Mouse (Mus musculus): Measurements from ENCODE around the gene Nkain2. TPM values are rescaled to one million over a fixed set of nuclear protein-coding genes. Genes with fewer than 3 reads are reported as not detected.

Nkain2 gene
- polyA plus RNA-seq, 1 experiment from 2014 or later = 0.51 TPM

- Histone ChIP-seq H3K4me2 (replicated peaks) (no peak overlapping the region), H3K9me3 (no peaks in the 10 kb centered on the region), H3K27ac (no peak overlapping the region), H3K9ac (no peak overlapping the region), H3K27me3 (no peaks in the 10 kb centered on the region), H3K4me1 (no peaks in the 10 kb centered on the region), H3K36me3 (no peaks in the 10 kb centered on the region), H3K4me3 (no peak overlapping the region)
- ATAC-seq (ENCODE audit: low FRiP score, low read depth) = no peak
- WGBS = 56% methylated on average over 3 of the region's 3 CpGs
Measured at GRCm38 (mm10) chr10:32301024-32301597, 589.2 kb downstream of the Nkain2 start.

DNA sequence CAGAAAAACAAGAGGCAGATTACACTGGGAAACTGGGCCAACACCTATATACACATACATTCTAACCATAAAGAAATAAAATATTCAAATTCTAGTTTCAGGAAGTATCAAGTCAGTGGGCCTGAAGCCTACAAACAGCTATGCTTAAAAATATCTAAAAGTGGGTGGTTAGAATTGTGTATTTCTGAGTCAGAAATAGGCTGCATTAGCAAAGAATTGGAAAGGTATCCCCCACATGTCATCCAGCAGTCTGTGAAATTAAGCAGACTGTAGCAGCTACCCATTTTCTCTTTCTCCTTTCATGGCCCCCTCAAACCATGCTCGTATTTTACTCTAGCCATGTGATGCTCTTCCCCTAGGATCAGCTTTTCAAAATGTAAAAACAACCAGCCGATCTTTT, 599.8 kb downstream of the Nkain2 start:
- Histone ChIP-seq H3K9me3 (no peaks in the 10 kb centered on the region), H3K4me3 (no peak overlapping the region), H3K9ac (no peak overlapping the region), H3K4me1 (no peaks in the 10 kb centered on the region), H3K27ac (no peak overlapping the region), H3K27me3 (no peaks in the 10 kb centered on the region), H3K4me2 (replicated peaks) (no peak overlapping the region), H3K36me3 (no peaks in the 10 kb centered on the region)
- ATAC-seq (ENCODE audit: low FRiP score, low read depth) = no peak
- 66% methylated on average over 2 of the region's 2 CpGs for WGBS

DNA sequence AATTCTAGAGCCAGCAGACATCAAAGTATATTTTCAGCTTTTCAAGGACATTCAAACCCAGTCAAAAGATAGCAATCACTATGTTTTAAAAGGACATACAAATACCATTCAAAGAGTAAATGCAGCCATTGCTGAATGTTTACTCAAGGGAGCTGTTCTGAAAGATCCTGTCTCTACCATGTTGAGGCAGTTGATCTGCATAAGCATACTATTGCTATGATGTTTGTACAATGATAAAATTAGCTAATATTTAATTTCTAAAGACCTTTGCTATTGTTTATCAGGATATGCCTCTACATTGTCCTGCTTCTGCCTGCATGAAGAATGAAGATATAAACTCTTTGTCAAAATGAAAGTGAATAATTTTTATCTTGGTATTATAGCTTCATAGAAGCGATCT, 606.6 kb downstream of the Nkain2 start:
- no peak overlapping the region for H3K27ac ChIP-seq
- H3K9ac ChIP-seq = no peak overlapping the region
- no peak overlapping the region for H3K4me3 ChIP-seq
- ATAC-seq (ENCODE audit: low FRiP score, low read depth) = no peak
- no peaks in the 10 kb centered on the region for H3K27me3 ChIP-seq
- no peaks in the 10 kb centered on the region for H3K9me3 ChIP-seq
- no peaks in the 10 kb centered on the region for H3K4me1 ChIP-seq
- H3K36me3 ChIP-seq = no peaks in the 10 kb centered on the region
- 87% methylated on average over 1 of the region's 1 CpGs for WGBS
- H3K4me2 ChIP-seq (replicated peaks) = no peak overlapping the region

- H3K36me3 ChIP-seq = no peaks in the 10 kb centered on the region
- no peaks in the 10 kb centered on the region for H3K4me1 ChIP-seq
- H3K9ac ChIP-seq = no peak overlapping the region
- no peaks in the 10 kb centered on the region for H3K27me3 ChIP-seq
- no peak overlapping the region for H3K27ac ChIP-seq
- WGBS = 53% methylated on average over 4 of the region's 4 CpGs
- no peaks in the 10 kb centered on the region for H3K9me3 ChIP-seq
- ATAC-seq (ENCODE audit: low FRiP score, low read depth) = no peak
- H3K4me2 ChIP-seq (replicated peaks) = no peak overlapping the region
- H3K4me3 ChIP-seq = no peak overlapping the region
Measured at GRCm38 (mm10) chr10:32243266-32243882, 646.9 kb downstream of the Nkain2 start.

GRCm38 (mm10) chr10:32241168-32241567, 649.1 kb downstream of the Nkain2 start:
- no peaks in the 10 kb centered on the region for H3K9me3 ChIP-seq
- no peak overlapping the region for H3K4me3 ChIP-seq
- no peak overlapping the region for H3K27ac ChIP-seq
- no peak for ATAC-seq (ENCODE audit: low FRiP score, low read depth)
- H3K9ac ChIP-seq = no peak overlapping the region
- H3K4me1 ChIP-seq = no peaks in the 10 kb centered on the region
- H3K4me2 ChIP-seq (replicated peaks) = no peak overlapping the region
- H3K36me3 ChIP-seq = no peaks in the 10 kb centered on the region
- no peaks in the 10 kb centered on the region for H3K27me3 ChIP-seq

DNA sequence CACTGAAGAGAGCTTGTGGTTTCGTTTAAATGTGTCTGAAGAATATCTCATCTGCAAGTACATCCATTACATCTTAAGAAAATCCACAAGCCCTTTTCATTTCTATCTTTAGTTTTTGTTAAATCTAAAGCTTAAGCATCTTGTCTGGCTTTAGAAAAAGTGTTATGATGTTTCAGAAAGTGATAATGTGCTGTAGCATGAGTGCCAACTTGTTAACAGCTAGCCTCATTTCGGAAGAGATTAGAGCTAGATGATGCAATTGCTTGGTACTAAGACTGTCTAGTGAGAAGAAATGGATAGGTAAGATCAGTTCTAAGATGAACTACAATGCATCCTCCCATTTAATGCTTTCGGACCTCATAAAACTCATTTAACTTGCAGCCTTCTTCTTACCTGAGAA, 707.3 kb downstream of the Nkain2 start:
- ATAC-seq (ENCODE audit: low FRiP score, low read depth) = no peak
- Histone ChIP-seq H3K4me1 (no peaks in the 10 kb centered on the region), H3K9me3 (no peaks in the 10 kb centered on the region), H3K27ac (no peak overlapping the region), H3K27me3 (no peaks in the 10 kb centered on the region), H3K9ac (no peak overlapping the region), H3K4me3 (no peak overlapping the region), H3K36me3 (no peaks in the 10 kb centered on the region), H3K4me2 (replicated peaks) (no peak overlapping the region)
- 85% methylated on average over 3 of the region's 3 CpGs for WGBS

- Histone ChIP-seq H3K27ac (no peak overlapping the region), H3K4me3 (no peak overlapping the region), H3K4me2 (replicated peaks) (no peak overlapping the region), H3K27me3 (no peaks in the 10 kb centered on the region), H3K36me3 (no peaks in the 10 kb centered on the region), H3K9ac (no peak overlapping the region), H3K9me3 (no peaks in the 10 kb centered on the region), H3K4me1 (no peaks in the 10 kb centered on the region)
- no peak for ATAC-seq (ENCODE audit: low FRiP score, low read depth)
- WGBS = 72% methylated on average over 1 of the region's 1 CpGs
Measured at GRCm38 (mm10) chr10:32091354-32091753, 798.9 kb downstream of the Nkain2 start.

DNA sequence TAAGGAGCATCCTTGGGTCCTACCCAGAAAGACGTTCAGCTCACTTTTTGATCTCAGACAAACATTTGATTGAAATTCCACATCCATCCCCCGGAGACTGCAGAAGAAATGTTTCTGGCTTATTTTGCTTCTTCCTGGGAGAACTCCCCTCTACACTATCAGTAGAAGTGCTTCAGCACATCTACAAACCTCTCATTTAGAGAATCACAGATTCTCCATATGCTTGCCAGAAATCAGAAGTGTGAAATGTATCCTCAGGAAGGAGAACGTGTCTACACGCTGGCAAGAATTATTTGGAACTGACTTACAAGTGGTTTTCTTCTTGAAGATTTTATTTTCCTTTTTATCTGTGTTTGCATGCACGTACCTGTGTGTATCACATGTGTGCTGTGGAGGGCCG, 829.9 kb downstream of the Nkain2 start:
- H3K4me3 ChIP-seq = no peak overlapping the region
- no peak for ATAC-seq (ENCODE audit: low FRiP score, low read depth)
- no peaks in the 10 kb centered on the region for H3K36me3 ChIP-seq
- no peaks in the 10 kb centered on the region for H3K9me3 ChIP-seq
- H3K27ac ChIP-seq = no peak overlapping the region
- H3K27me3 ChIP-seq = no peaks in the 10 kb centered on the region
- H3K4me1 ChIP-seq = no peaks in the 10 kb centered on the region
- WGBS = 83% methylated on average over 6 of the region's 6 CpGs
- no peak overlapping the region for H3K9ac ChIP-seq
- no peak overlapping the region for H3K4me2 ChIP-seq (replicated peaks)

DNA sequence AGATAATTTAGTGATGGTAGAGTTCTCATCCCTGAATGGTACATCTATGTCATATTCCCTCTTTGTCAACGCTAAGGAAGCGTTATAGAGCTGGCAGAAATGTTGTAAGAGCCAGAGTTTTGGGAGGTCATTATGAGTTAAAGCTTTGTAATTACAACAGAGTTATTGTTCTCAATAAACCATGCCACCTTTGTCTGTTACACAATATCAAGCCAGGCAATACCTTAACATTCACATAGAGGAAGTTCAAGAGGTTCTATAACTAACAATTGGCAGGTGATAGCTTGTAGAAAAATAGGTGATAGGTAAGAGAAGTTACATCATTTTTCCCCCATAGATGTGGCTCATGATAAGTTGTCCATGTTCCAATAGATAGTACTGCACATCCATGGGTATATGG, 832.0 kb downstream of the Nkain2 start:
- Histone ChIP-seq H3K4me2 (replicated peaks) (no peak overlapping the region), H3K4me1 (no peaks in the 10 kb centered on the region), H3K9me3 (no peaks in the 10 kb centered on the region), H3K9ac (no peak overlapping the region), H3K27me3 (no peaks in the 10 kb centered on the region), H3K27ac (no peak overlapping the region), H3K4me3 (no peak overlapping the region), H3K36me3 (no peaks in the 10 kb centered on the region)
- no peak for ATAC-seq (ENCODE audit: low FRiP score, low read depth)
- 88% methylated on average over 2 of the region's 2 CpGs for WGBS

DNA sequence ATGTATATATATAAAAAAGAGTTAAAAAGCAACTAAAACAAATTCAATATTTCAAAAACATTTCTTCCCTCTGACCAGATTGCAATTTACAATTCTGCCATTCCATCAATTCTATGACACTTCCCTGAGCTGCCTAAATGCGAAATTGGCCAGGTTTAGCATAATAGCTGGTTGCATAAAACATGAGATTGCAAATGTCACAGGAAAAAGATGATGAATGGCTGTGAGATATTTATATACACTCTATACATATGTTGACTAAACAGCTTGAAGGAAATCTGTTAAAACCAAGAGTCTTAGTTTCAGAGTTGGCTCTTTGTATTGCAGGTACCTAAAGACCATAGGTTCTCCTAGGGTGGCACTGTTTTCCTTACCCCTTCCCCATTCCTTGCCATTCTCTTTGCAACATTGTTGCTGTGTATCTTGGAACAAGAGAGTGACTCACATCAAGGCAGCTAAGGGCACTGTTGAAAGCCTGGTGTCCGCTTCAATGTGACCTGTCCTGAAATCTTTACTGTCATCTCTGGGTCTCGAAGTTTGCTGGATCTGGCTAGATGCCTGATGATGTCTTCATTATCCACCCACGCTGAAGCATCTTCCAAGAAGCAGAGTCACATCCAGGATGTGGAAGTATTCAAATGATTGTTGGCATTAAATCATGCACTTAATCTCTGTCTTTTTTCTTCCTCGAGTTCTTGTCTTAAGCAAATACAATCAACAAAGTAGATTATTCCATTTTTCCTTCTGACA, 837.5 kb downstream of the Nkain2 start:
- no peaks in the 10 kb centered on the region for H3K36me3 ChIP-seq
- no peaks in the 10 kb centered on the region for H3K9me3 ChIP-seq
- no peak overlapping the region for H3K27ac ChIP-seq
- 79% methylated on average over 5 of the region's 5 CpGs for WGBS
- no peak overlapping the region for H3K4me3 ChIP-seq
- H3K4me2 ChIP-seq (replicated peaks) = no peak overlapping the region
- no peak overlapping the region for H3K9ac ChIP-seq
- no peaks in the 10 kb centered on the region for H3K4me1 ChIP-seq
- no peak for ATAC-seq (ENCODE audit: low FRiP score, low read depth)
- H3K27me3 ChIP-seq = no peaks in the 10 kb centered on the region

DNA sequence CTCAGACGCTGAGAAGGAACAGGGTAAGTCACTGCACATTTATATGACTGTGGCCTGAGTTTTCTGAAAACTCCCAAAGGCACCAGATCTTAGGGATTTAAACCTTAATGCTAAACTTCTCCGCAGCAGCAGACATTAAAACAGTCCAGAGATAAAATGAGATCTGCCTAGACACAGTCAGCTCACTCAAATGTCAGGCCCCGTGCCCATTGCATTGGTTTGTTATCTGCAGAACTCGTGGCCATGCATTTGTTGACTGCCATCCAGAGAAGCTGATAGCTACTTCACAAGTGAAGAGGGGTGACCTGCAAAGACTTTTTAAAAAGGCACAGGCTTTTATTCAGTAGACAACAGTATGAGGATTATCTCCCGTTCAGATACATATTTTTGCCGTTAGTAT, 838.2 kb downstream of the Nkain2 start:
- 83% methylated on average over 6 of the region's 6 CpGs for WGBS
- H3K36me3 ChIP-seq = no peaks in the 10 kb centered on the region
- no peaks in the 10 kb centered on the region for H3K4me1 ChIP-seq
- H3K4me3 ChIP-seq = no peak overlapping the region
- no peak for ATAC-seq (ENCODE audit: low FRiP score, low read depth)
- H3K9ac ChIP-seq = no peak overlapping the region
- H3K27ac ChIP-seq = no peak overlapping the region
- no peaks in the 10 kb centered on the region for H3K9me3 ChIP-seq
- H3K27me3 ChIP-seq = no peaks in the 10 kb centered on the region
- H3K4me2 ChIP-seq (replicated peaks) = no peak overlapping the region

DNA sequence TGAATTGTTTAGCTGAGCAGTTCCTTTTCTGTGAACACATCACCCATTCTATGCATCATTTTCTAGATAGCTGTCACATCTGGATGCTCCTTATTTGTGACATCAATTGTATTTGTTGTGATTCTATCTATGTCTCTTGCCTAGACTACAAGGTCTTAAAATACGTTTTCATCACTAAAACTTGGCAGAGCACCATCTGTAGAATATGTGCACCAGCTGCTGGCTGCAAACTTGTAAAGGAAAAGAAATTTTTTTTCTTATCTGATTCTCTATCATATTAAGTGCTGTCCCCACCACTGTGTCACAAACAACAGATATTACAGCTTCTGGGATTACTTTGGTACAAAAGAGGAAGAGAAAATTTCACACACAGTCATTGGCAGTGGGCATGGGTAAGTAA, 860.3 kb downstream of the Nkain2 start:
- Histone ChIP-seq H3K4me2 (replicated peaks) (no peak overlapping the region), H3K4me3 (no peak overlapping the region), H3K36me3 (no peaks in the 10 kb centered on the region), H3K9ac (no peak overlapping the region), H3K9me3 (no peaks in the 10 kb centered on the region), H3K4me1 (no peaks in the 10 kb centered on the region), H3K27me3 (no peaks in the 10 kb centered on the region), H3K27ac (no peak overlapping the region)
- WGBS = 49% methylated on average over 1 of the region's 1 CpGs
- no peak for ATAC-seq (ENCODE audit: low FRiP score, low read depth)

- WGBS = 74% methylated on average over 1 of the region's 1 CpGs
- Histone ChIP-seq H3K4me1 (no peaks in the 10 kb centered on the region), H3K9me3 (no peaks in the 10 kb centered on the region), H3K9ac (no peak overlapping the region), H3K4me2 (replicated peaks) (no peak overlapping the region), H3K27ac (no peak overlapping the region), H3K4me3 (no peak overlapping the region), H3K36me3 (no peaks in the 10 kb centered on the region), H3K27me3 (no peaks in the 10 kb centered on the region)
- no peak for ATAC-seq (ENCODE audit: low FRiP score, low read depth)
Measured at GRCm38 (mm10) chr10:32018385-32018784, 871.9 kb downstream of the Nkain2 start.
